Mouse (Mus musculus): ENCODE results near the gene Celsr2.

Celsr2 gene

GRCm38 (mm10) chr3:108378875-108379663 lies 36.3 kb downstream of the Celsr2 start:
- no peak for DNase-seq (ENCODE audit: low spot score)

- DNase-seq (ENCODE audit: low spot score), result peak; percentile 37
Observed at GRCm38 (mm10) chr3:108372691-108373090, 42.7 kb downstream of the Celsr2 start.

GRCm38 (mm10) chr3:108372274-108372673 lies 43.1 kb downstream of the Celsr2 start:
- peak; percentile 10 for DNase-seq (ENCODE audit: low spot score)

GRCm38 (mm10) chr3:108368721-108369120 lies 46.6 kb downstream of the Celsr2 start:
- no peak for DNase-seq (ENCODE audit: low spot score)

- DNase-seq (ENCODE audit: low spot score), result no peak
Observed at GRCm38 (mm10) chr3:108367828-108368227, 47.5 kb downstream of the Celsr2 start.

- DNase-seq (ENCODE audit: low spot score), result no peak
Observed at GRCm38 (mm10) chr3:108367173-108367572, 48.2 kb downstream of the Celsr2 start.

GRCm38 (mm10) chr3:108364270-108364995 lies 50.9 kb downstream of the Celsr2 start, which contains the start of gene Mybphl:
Gene Mybphl, plus strand, starts transcription at chr3:108364911.
- DNase-seq (ENCODE audit: low spot score), result no peak

GRCm38 (mm10) chr3:108363626-108364025 lies 51.7 kb downstream of the Celsr2 start:
- DNase-seq (ENCODE audit: low spot score), result no peak

- DNase-seq (ENCODE audit: low spot score), result no peak
Observed at GRCm38 (mm10) chr3:108360894-108361293, 54.5 kb downstream of the Celsr2 start.

- DNase-seq (ENCODE audit: low spot score), result no peak
Observed at GRCm38 (mm10) chr3:108358445-108358844, 56.9 kb downstream of the Celsr2 start.

- no peak for DNase-seq (ENCODE audit: low spot score)
Observed at GRCm38 (mm10) chr3:108357051-108357450, 58.3 kb downstream of the Celsr2 start.

- DNase-seq (ENCODE audit: low spot score), result no peak
Observed at GRCm38 (mm10) chr3:108355245-108355644, 60.1 kb downstream of the Celsr2 start.

- DNase-seq (ENCODE audit: low spot score), result no peak
Observed at GRCm38 (mm10) chr3:108348376-108348775, 67.0 kb downstream of the Celsr2 start.

GRCm38 (mm10) chr3:108345855-108346254 lies 69.5 kb downstream of the Celsr2 start:
- no peak for DNase-seq (ENCODE audit: low spot score)

- peak; percentile 66 for DNase-seq (ENCODE audit: low spot score)
Observed at GRCm38 (mm10) chr3:108342185-108342584, 73.2 kb downstream of the Celsr2 start.

GRCm38 (mm10) chr3:108341040-108341439 lies 74.3 kb downstream of the Celsr2 start:
- no peak for DNase-seq (ENCODE audit: low spot score)

All from lung, postnatal 25 days (tissue).